Mouse (Mus musculus) lung, embryonic 16.5 days (tissue): ENCODE data around the gene Rnf224. TPM values are rescaled to one million over a fixed set of nuclear protein-coding genes. Genes with fewer than 3 reads are reported as not detected.
"Not testable (repeated sequence)": the region's sequence is repeated elsewhere in the genome, so short reads cannot be mapped to it uniquely, and the experiment has no call there.

Experiments
- ATAC-seq: fragments of 200-750 bp; cut with Nextera tagmentation; 2 replicates; pipeline ENCODE4 v1.8.0; 2017; ENCODE audit warnings: low read depth, mild to moderate bottlenecking, moderate library complexity
- H3K27ac ChIP-seq: fragments of 300-500 bp; sonication (generic); 2 replicates; pipeline ENCODE4 v1.5.1; 2014; ENCODE audit warnings: mild to moderate bottlenecking, control low read depth, low read length
- H3K27me3 ChIP-seq: fragments of 300-500 bp; sonication (generic); 2 replicates; pipeline ENCODE4 v1.6.1; 2014; ENCODE audit warnings: low read depth, low read length, mixed read lengths; ENCODE audit not compliant: control insufficient read depth, insufficient read depth
- H3K36me3 ChIP-seq: fragments of 300-500 bp; sonication (generic); 2 replicates; pipeline ENCODE4 v1.6.1; 2014; ENCODE audit warnings: low read length; ENCODE audit not compliant: control insufficient read depth, insufficient read depth
- H3K4me1 ChIP-seq: fragments of 300-500 bp; sonication (generic); replicated peaks from 2 replicates; pipeline ENCODE4 v1.6.1; 2014; ENCODE audit warnings: low read length, mixed read lengths; ENCODE audit not compliant: control insufficient read depth, insufficient read depth
- H3K4me2 ChIP-seq: fragments of 300-500 bp; sonication (generic); 2 replicates; pipeline ENCODE4 v1.6.1; 2014; ENCODE audit warnings: low read depth, low read length, control low read depth
- H3K4me3 ChIP-seq: fragments of 300-500 bp; sonication (generic); 2 replicates; pipeline ENCODE4 v1.5.1; 2014; ENCODE audit warnings: mild to moderate bottlenecking, low read length, control low read depth
- H3K9ac ChIP-seq: fragments of 300-500 bp; sonication (generic); 2 replicates; pipeline ENCODE4 v1.6.1; 2014; ENCODE audit warnings: low read length, control low read depth
- H3K9me3 ChIP-seq: fragments of 300-500 bp; sonication (generic); 2 replicates; pipeline ENCODE4 v1.6.1; 2016; ENCODE audit warnings: low read length; ENCODE audit not compliant: control insufficient read depth
- WGBS: fragments of 180-500 bp; shearing (Covaris S2); extraction: QIAGEN DNeasy Blood & Tissue Kit; methylation state at CpG from one replicate; pipeline ENCODE4 v1.1.7; 2014; 5-methylcytosine and 5-hydroxymethylcytosine counted together
- polyA plus RNA-seq: library from polyadenylated mRNA; unstranded; fragments of >200 nt; fragmentation: Nextera tagmentation; extraction: Ambion mirVana; gene quantifications from 2 replicates; pipeline ENCODE4 v1.2.1, GENCODE M21; 2015

Gene Rnf224
- polyA plus RNA-seq, 1 experiment from 2014 or later = not detected

- ATAC-seq = no peak; the same call in none of the 2 replicates
- Histone ChIP-seq H3K4me1 (peaks cover 32% of the 10 kb centered on the region), H3K9me3 (no peaks in the 10 kb centered on the region), H3K27me3 (peaks cover 5% of the 10 kb centered on the region), H3K4me2 (peak overlapping the region; percentile 98), H3K36me3 (no peaks in the 10 kb centered on the region), H3K4me3 (peak overlapping the region; percentile 89), H3K9ac (peak overlapping the region; percentile 67), H3K27ac (no peak overlapping the region)
- WGBS = 40% methylated on average over 11 of the region's 12 CpGs
These were observed 25.3 kb upstream of the Rnf224 start for GRCm38 (mm10) chr2:25261870-25262269.

GRCm38 (mm10) chr2:25258887-25259286 lies 22.3 kb upstream of the Rnf224 start:
- Histone ChIP-seq H3K27ac (no peak overlapping the region), H3K27me3 (peaks cover 3% of the 10 kb centered on the region), H3K9ac (no peak overlapping the region), H3K4me1 (peaks cover 23% of the 10 kb centered on the region), H3K9me3 (no peaks in the 10 kb centered on the region), H3K36me3 (no peaks in the 10 kb centered on the region), H3K4me2 (no peak overlapping the region), H3K4me3 (no peak overlapping the region)
- ATAC-seq = no peak
- 45% methylated on average over 2 of the region's 2 CpGs for WGBS

GRCm38 (mm10) chr2:25257250-25257649 lies 20.7 kb upstream of the Rnf224 start:
- H3K27me3 ChIP-seq, H3K9ac ChIP-seq, H3K9me3 ChIP-seq, H3K4me2 ChIP-seq, H3K27ac ChIP-seq, H3K4me3 ChIP-seq, H3K36me3 ChIP-seq, ATAC-seq: not testable (repeated sequence)
- WGBS = 75% methylated on average over 5 of the region's 5 CpGs
- H3K4me1 ChIP-seq = peaks cover 15% of the 10 kb centered on the region

GRCm38 (mm10) chr2:25256443-25257109 lies 20.0 kb upstream of the Rnf224 start:
- H3K36me3 ChIP-seq, H3K27me3 ChIP-seq, ATAC-seq, H3K27ac ChIP-seq, H3K9me3 ChIP-seq: not testable (repeated sequence)
- H3K4me1 ChIP-seq = peaks cover 12% of the 10 kb centered on the region
- H3K4me3 ChIP-seq = peak overlapping the region; percentile 96
- H3K4me2 ChIP-seq = peak overlapping the region; percentile 97
- H3K9ac ChIP-seq = peak overlapping the region; percentile 21; the same call in 1 of the 2 replicates
- WGBS = 49% methylated on average over 11 of the region's 12 CpGs

- Histone ChIP-seq H3K4me3 (peak within 1 kb of the TSS; percentile 96), H3K9ac (peak within 1 kb of the TSS; percentile 86), H3K4me1 (peaks cover 12% of the 10 kb centered on the region), H3K27ac (peak within 1 kb of the TSS; percentile 51), H3K27me3 (no peaks in the 10 kb centered on the region), H3K4me2 (peak within 1 kb of the TSS; percentile 97), H3K36me3 (peaks cover 9% of the 10 kb centered on the region), H3K9me3 (no peaks in the 10 kb centered on the region)
- peak; percentile 87 for ATAC-seq
- under 1% methylated on average over 38 of the region's 39 CpGs for WGBS
These were observed 18.7 kb upstream of the Rnf224 start, which contains the start of gene Tmem203 for GRCm38 (mm10) chr2:25255284-25255779. Tmem203 (plus strand) TSS chr2:25255439.

- Histone ChIP-seq H3K27ac (no peak overlapping the region), H3K4me2 (no peak overlapping the region), H3K9me3 (no peaks in the 10 kb centered on the region), H3K4me1 (peaks cover 12% of the 10 kb centered on the region), H3K4me3 (no peak overlapping the region), H3K27me3 (no peaks in the 10 kb centered on the region), H3K9ac (no peak overlapping the region), H3K36me3 (peaks cover 22% of the 10 kb centered on the region)
- 69% methylated on average over 1 of the region's 1 CpGs for WGBS
- no peak for ATAC-seq
These were observed 15.7 kb upstream of the Rnf224 start for GRCm38 (mm10) chr2:25252331-25252730.

GRCm38 (mm10) chr2:25246183-25247072 lies 9.8 kb upstream of the Rnf224 start, which contains the start of gene AL732309.1:
AL732309.1 (minus strand) TSS chr2:25246863.
- Histone ChIP-seq H3K9me3 (no peaks in the 10 kb centered on the region), H3K27me3 (peaks cover 19% of the 10 kb centered on the region), H3K9ac (no peak within 1 kb of the TSS), H3K4me3 (no peak within 1 kb of the TSS), H3K36me3 (peaks cover 17% of the 10 kb centered on the region), H3K4me1 (no peaks in the 10 kb centered on the region), H3K27ac (no peak within 1 kb of the TSS), H3K4me2 (no peak within 1 kb of the TSS)
- ATAC-seq = no peak
- 80% methylated on average over 10 of the region's 10 CpGs for WGBS

- no peaks in the 10 kb centered on the region for H3K9me3 ChIP-seq
- H3K4me2 ChIP-seq = no peak overlapping the region
- peaks cover 8% of the 10 kb centered on the region; the same call in 1 of the 2 replicates for H3K36me3 ChIP-seq
- H3K4me1 ChIP-seq = peaks cover 8% of the 10 kb centered on the region
- H3K4me3 ChIP-seq = no peak overlapping the region
- no peak for ATAC-seq
- H3K27ac ChIP-seq = no peak overlapping the region
- H3K27me3 ChIP-seq = peaks cover 19% of the 10 kb centered on the region
- 85% methylated on average over 4 of the region's 4 CpGs for WGBS
- no peak overlapping the region for H3K9ac ChIP-seq
These were observed 7.6 kb upstream of the Rnf224 start for GRCm38 (mm10) chr2:25244144-25244543.

- Histone ChIP-seq H3K9ac (no peak overlapping the region), H3K9me3 (no peaks in the 10 kb centered on the region), H3K4me2 (no peak overlapping the region), H3K27me3 (peaks cover 19% of the 10 kb centered on the region), H3K4me3 (no peak overlapping the region), H3K36me3 (0 out of 2 replicates have a peak, but pooled peaks cover 5% of the 10 kb centered on the region), H3K27ac (no peak overlapping the region), H3K4me1 (peaks cover 8% of the 10 kb centered on the region)
- WGBS = 68% methylated on average over 8 of the region's 8 CpGs
- ATAC-seq = no peak
These were observed 6.8 kb upstream of the Rnf224 start for GRCm38 (mm10) chr2:25243342-25243741.
